Mouse (Mus musculus) liver, adult (tissue): ENCODE measurements around the gene Pgf.

ENCODE experiments used
- GATA4 ChIP-seq: IDR thresholded peaks from 2 replicates; pipeline ENCODE4 v1.6.1; 2014; ENCODE audit warnings: mild to moderate bottlenecking, low read length; ENCODE audit not compliant: insufficient replicate concordance

The Pgf gene

DNA sequence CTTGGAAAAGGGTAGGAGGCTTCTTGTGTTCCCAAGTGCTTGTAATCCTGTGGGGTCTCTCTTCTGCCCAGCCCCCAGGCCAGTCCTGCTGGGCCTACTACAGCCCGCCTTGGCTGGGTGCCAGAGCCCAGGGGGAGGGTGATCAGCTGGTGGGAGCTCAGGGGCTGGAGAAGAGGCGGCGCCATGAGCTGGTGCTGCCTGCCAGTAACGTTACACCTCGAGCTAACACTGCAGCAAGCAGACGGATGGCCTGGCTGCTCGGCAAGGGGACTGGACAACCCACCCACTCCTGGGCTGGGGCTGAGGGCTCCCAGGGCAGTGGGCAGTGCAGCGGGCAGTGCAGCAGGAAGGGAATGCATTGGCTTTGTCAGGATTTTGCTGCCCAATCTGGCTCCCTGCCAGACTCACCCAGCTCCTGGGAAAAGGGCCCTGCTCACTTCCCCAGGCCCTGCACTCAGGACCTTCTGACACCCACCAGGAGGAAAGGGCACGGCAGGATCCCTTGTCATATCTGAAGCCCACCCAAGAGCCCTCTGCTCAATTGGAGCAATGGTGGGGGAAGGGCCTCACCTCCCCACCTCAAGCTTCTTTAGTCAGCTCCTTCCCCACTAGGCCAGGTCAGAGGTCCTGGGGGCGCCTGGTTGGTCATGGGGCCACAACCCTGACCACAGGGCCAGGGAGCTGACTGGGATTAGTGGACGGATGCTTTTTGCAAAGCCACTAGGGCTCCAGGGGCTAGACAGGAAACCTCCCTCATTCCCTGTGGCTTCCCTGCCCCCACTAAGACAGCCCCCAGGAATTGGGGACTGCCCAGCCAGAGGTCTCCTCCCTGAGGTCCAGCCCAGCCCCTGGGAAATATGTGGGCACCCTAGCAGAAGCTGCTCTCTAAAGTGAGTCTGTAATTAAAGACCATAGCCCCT, 1.4 kb downstream of the Pgf start:
- TF ChIP-seq GATA4: no peak

DNA sequence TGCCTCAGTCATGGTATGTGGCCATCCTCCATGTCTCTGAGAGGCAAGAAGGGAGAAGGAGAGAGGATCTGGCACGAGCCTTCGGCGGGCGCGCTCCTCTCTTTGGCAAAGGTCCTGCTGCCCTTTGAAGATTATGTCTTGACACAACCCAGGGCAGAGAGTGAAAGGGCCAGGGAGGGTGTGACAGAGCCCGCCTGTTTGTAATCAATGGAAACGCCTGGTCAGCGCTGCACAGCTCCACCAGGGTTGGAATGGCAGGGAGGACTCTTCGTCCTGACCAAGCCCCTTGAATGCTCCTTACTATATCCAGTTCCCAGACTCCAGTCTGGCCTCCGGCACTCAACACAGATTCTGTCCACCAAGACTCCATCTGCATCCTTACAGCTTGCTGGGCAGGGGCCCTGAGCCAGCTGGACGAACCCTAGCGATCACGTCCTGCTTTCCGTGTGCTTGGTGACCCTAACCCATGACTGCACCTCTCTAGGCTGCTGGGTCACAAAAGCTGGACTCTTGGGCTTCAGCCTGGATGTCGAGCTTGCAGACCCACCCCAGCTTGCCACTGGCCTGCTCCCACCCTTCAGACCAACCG, 2.4 kb downstream of the Pgf start:
- no peak for TF ChIP-seq GATA4

DNA sequence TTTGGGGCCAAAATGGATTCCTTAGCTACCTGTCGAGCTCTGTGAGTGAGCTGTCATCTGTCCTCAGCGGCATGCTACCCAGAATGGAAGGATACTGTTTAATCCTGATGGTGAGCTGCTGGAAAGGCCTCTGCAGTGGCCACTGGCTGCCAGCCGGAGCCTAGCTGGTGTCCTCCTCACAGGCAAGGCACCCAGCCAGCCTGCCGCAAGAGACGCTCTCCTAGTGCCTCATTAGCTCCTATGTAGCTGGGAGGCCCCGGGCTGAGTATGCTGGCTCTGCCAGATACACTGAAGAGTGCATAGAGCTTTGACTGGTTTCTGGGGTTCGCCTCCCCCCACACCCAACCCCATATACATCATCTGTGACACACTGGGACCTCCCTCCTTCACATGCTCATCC, 3.6 kb downstream of the Pgf start:
- TF ChIP-seq GATA4: no peak

DNA sequence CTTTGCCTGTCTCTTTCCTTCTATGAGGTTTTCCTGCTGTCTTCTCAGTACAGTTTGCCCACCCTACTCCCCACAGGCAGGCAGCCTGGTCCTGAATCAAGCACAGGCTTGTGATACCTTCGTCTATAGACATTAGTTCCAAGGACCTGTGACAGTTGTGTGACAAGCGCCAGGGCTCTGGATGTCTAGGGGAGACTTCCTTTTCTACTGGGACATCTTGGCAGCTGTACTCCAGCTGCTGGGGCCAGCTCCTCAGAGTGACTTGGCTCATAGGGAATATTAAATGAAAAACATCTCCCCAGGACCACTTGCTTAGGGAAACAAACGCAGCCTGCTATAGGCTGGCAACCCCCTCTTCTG, 6.7 kb downstream of the Pgf start:
- no peak for TF ChIP-seq GATA4

DNA sequence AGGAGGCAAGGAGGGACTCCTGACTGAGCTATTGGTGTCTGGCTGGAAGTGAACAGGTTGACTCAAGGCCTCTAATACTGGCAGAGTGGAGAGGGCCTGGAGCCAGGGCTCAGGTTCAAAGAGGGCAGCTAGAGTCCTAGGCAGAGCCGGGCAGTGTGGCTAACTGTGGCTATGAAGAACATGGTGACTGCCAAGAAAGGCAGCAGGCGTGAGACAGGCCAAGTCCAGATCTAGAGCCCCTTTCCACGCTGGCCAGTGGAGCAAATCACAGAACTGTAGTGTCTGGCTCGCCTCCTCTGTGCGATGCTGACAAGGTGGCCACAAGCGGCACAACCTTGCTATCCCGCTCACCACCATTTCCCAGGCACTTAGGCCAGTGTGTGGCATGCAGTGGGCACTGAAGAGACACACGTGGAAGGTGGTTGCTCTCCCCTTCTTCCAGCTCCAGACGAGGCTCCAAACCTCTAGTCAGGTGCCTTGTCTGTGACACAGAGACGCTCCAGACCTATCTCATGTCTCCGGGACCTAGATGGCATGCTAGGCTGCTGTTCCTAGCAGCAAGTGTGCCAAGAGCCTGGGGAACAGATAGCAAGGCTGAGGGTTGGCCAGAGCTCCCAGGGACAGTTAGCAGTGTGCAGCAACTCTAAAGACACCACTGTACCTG, 7.2 kb downstream of the Pgf start:
- no peak for TF ChIP-seq GATA4

DNA sequence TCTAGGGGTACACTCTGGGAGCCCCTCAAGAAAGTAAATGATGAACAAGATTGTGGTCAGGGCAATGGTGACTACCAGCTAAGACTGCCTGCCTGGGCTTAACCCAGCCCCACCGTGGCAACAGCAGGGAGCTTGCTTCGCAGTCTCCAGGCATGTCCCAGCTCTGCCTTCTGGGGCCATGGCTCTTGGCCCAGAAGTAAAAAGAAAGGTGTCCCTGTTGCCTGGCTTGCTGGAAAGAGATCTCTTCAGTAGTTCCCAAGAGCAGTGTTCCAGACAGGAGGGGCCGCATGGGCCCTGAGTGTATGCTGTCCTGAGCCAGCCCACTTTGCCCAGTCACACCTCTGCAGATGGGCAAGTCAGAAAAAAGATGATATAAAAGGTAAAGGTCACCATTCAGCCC, 7.7 kb downstream of the Pgf start:
- no peak for TF ChIP-seq GATA4

DNA sequence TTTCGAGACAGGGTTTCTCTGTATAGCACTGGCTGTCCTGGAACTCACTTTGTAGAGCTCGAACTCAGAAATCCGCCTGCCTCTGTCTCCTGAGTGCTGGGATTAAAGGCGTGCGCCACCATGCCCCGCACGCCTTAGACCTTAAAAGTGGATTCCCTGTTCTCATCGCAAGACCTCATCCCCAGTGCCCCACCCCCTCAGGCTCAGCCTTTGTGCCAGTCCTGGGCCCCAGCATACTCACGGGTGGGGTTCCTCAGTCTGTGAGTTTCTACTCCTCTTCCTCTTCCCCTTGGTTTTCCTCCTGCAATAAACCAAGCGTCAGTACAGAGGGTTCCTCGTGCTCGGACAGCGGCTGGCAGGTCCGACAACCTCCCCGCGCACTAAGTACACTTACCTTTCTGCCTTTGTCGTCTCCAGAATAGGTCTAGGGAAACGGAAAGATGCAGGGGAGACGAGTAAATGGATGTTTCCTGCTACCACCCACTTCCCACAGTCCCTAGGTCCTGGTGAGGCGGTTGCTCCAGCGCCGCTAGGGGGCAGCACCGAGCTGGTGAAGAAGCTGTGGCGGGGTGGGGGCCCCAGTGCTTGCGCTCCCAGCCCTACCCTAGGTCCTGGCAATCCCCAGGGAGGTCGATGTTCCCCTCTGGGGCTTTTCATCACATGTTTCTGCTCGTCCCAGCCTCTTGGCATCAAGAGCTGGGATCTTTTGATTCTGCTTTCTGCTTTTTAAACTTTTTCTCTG, 8.3 kb downstream of the Pgf start:
- TF ChIP-seq GATA4: no peak

DNA sequence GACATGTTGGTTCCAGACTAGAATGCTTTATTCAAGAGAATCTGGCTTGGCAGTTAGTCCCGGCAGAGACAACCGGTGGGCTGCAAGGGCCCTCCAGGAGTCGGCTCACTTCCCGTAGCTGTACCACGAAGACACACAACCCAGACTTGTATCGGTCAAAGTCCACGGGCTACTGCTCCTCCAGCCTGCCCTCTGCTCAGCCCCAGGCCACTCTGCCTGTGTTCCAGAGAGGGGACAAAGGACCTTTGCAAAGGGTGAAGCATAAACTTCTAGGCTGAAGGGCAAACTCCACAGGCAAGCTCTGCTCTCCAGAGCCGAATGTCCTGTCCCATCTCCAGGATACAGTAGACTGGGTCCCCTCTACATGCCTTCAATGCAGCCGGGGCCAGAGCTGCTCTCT, 11.0 kb downstream of the Pgf start:
- TF ChIP-seq GATA4: no peak

DNA sequence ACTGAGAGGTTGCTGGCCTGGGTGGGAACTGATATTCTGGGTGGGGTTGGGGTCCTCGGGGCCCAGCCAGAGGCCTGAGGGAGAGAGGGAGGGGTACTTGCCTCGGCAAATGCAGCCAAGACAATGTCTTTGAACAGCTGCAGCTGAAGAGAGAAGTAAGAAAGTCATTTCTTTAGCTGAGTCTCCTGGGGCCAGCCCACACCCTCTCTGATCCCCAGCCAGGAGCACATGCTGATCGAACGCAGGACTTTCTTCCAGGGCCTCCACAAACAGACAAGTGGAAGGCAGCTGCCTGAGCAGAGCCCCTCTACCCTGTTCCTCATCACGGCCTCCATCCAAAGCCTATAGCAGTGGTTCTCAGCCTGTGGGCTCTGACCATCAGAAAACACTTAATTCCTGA, 12.6 kb downstream of the Pgf start:
- no peak for TF ChIP-seq GATA4

DNA sequence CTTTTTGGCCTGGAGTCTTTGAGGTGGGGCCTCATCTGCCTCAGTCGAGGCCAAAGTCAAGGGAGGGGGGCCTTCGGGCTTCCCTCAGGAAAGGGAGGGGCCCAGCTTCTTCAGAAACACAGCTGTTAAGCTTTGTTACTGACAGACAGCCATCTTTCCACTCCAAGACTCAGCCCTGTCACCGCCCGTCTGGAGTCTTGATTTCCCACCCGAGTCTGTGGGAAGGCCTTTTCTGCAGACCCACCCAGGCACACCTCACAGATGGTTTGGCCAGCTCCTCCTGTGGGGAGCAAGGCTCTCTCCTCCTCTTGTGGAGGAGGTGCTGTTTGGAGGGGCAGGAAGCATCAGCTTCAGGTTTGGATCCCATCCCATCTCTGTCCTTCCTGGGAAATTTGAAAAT, 18.0 kb downstream of the Pgf start:
- TF ChIP-seq GATA4: no peak

DNA sequence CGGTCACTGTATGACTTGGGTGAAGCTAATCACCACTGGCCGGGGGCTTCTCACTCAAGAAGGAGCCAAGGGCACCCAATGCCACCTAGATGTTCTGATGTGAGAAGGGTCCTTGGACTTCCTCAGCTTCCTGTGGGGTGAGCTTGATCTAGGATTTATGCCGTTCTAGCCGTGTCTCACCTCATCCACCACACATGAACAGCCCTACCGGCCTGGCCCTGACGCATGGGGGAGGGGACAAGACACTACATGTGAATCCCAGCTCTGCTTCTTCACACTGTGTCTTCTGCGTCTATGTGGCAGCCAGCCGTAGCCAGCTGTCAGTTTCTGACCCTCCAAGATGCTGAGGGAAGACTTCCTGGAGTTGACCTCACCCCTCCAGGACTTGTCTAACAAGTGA, 18.8 kb downstream of the Pgf start:
- no peak for TF ChIP-seq GATA4

DNA sequence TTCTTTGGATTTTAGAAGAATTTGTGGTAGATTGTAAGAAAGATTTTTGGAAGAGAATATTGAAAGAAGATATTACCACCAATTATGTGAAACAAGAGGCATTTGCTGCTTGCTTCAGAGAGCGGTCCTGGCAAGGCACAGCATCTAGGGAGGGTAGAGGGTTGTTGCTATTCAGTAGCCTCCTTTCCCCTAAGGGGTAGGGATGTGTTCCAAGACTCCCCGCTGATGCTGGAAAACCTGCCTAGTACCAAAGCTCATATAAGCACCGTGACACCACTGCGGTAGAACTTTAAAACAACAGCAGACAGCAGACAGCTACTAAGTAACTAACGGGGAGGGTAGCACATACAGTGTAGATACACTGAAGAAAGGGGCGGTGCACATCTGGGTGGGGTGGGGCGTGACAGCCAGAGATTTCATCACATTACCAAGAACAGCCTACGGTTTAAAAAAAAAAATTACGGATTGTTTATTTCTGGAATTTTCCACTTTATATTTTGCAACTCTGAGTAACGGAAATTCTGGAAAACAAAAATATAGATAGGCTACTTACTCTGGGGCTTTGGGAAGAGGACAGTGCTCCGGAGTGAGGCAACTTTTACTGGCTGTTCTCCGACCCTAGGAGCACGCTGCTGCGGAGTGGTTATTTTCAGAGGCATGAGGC, 19.7 kb downstream of the Pgf start:
- no peak for TF ChIP-seq GATA4

DNA sequence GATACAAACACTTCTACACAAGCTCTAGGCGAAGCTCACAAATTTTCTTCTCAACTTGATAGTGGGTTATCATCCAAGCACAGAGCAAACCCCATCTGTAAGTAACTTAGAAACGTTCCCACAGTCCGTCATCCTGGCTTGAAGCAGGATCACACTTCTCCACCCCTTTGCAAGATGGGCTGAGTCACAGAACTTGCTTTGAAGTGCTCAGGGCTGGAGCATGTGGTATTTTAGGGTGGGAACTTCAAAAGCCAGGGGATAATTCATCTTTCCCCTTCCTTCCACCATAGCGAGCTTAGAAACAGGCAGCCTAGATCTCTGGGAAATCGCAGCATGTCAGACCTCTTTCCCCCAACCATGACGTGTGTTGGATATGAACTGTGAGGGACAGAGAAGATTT, 21.3 kb downstream of the Pgf start:
- TF ChIP-seq GATA4: no peak

DNA sequence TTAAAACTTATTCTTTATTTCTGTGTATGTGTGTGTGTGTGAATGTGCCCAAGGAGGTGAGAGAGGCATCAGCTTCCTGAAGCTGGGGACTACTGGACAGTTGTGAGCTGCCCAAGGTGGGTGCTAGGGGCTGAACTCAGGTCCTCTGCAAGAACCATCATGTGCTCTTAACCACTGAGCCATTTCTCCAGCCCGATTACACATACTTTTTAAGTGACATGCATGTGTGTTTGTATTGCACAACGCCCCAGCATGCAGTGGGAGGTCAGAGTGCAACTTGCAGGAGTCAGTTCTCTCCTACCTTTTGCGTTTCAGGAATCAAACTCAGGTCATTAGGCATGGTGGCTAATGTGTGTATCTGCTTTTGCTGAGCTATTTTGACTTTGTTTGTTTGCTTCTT, 24.6 kb downstream of the Pgf start:
- no peak for TF ChIP-seq GATA4
